Mouse (Mus musculus): ENCODE measurements at regions not wholly inside any gene's neighbourhood (a gene's known extent, or its start where the extent isn't known, plus 50 kb on each side); places are given as distances from the start of the nearest gene placed in this dataset.

DNA sequence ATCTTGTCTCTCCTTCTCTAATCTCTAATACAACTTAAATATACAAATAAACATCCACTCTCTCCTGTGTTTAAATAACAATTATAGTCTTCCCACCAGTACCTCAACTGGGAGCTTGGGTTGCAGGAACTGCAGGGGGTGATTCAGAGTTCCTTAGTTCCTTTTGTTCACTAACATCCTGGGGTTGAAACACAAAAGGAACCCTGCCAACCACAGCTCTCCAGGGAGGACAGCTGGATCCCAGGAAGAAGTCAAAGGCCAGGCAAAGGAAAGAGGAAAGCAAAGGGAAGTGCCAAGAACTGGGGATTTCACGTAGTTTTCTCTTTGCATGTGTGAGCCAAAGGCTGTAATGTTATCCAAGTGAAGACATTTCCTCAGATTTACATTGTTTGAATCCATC, 296.1 kb downstream of the Cbln4 start:
- Histone ChIP-seq H3K27ac (ENCODE audit: low read depth, low read length) (no peak overlapping the region), H3K36me3 (ENCODE audit: control insufficient read depth, insufficient read depth, low read length) (no peaks in the 10 kb centered on the region), H3K9me3 (ENCODE audit: control insufficient read depth, low read length) (no peaks in the 10 kb centered on the region), H3K4me1 (ENCODE audit: control insufficient read depth, insufficient read depth, low read length) (no peaks in the 10 kb centered on the region), H3K27me3 (ENCODE audit: control insufficient read depth, insufficient read depth, low read length) (no peaks in the 10 kb centered on the region), H3K9ac (ENCODE audit: low read length) (no peak overlapping the region), H3K4me3 (ENCODE audit: low read depth, low read length) (no peak overlapping the region), H3K4me2 (no peak overlapping the region)
- ATAC-seq (ENCODE audit: low FRiP score), result no peak
- 14% methylated on average over 1 of the region's 1 CpGs for WGBS
- peak; percentile 71 for DNase-seq (ENCODE audit: low spot score, missing footprints)

DNA sequence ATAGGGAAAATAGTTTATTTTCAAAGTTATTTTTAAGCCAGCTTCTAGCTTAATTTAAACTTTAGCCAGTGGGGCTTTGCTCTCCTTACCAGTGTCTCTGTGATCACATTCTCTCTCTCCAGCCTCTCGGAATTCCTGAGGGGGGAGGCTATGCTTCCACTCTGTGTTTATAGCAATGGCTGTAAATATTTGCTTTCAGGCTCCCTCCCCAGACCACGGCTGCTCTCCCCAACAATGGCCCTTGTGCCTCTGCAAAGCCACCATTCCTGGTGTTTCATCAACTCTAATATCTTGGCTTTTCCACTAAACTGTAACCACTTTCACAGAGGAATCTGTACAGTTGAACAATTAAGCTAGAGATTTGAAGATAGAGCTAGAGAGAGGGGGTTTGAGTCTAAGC, 300.2 kb downstream of the Cbln4 start:
- ATAC-seq (ENCODE audit: low FRiP score) (no peak), DNase-seq (ENCODE audit: low spot score, missing footprints) (peak; percentile 62)
- Histone ChIP-seq H3K4me2 (no peak overlapping the region), H3K4me3 (ENCODE audit: low read depth, low read length) (no peak overlapping the region), H3K27ac (ENCODE audit: low read depth, low read length) (no peak overlapping the region), H3K36me3 (ENCODE audit: control insufficient read depth, insufficient read depth, low read length) (no peaks in the 10 kb centered on the region), H3K27me3 (ENCODE audit: control insufficient read depth, insufficient read depth, low read length) (no peaks in the 10 kb centered on the region), H3K9me3 (ENCODE audit: control insufficient read depth, low read length) (no peaks in the 10 kb centered on the region), H3K4me1 (ENCODE audit: control insufficient read depth, insufficient read depth, low read length) (no peaks in the 10 kb centered on the region), H3K9ac (ENCODE audit: low read length) (no peak overlapping the region)
- WGBS, result 50% methylated on average over 2 of the region's 2 CpGs

DNA sequence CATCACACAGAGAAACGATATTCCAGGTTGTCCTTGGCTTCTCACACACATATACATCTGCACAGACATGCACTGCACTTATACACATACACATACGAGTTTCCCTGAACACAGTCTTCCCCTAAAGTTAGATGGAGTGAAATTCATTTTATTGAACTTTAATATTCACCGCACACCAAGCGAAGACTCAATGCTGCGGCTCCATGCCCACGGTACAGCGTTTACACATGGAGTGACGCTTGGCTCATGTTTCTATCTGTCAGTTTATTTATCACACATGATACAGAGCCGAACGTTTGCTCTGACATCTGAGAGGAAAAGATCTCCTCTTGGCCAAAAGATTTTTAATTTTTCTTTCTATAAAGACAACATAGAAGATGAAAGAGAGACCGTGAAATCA, 300.6 kb downstream of the Cbln4 start:
- Histone ChIP-seq H3K9ac (ENCODE audit: low read length) (no peak overlapping the region), H3K36me3 (ENCODE audit: control insufficient read depth, insufficient read depth, low read length) (no peaks in the 10 kb centered on the region), H3K4me1 (ENCODE audit: control insufficient read depth, insufficient read depth, low read length) (no peaks in the 10 kb centered on the region), H3K4me2 (no peak overlapping the region), H3K27ac (ENCODE audit: low read depth, low read length) (no peak overlapping the region), H3K27me3 (ENCODE audit: control insufficient read depth, insufficient read depth, low read length) (no peaks in the 10 kb centered on the region), H3K4me3 (ENCODE audit: low read depth, low read length) (no peak overlapping the region), H3K9me3 (ENCODE audit: control insufficient read depth, low read length) (no peaks in the 10 kb centered on the region)
- WGBS, result 81% methylated on average over 11 of the region's 11 CpGs
- ATAC-seq (ENCODE audit: low FRiP score) (no peak), DNase-seq (ENCODE audit: low spot score, missing footprints) (peak; percentile 61)

DNA sequence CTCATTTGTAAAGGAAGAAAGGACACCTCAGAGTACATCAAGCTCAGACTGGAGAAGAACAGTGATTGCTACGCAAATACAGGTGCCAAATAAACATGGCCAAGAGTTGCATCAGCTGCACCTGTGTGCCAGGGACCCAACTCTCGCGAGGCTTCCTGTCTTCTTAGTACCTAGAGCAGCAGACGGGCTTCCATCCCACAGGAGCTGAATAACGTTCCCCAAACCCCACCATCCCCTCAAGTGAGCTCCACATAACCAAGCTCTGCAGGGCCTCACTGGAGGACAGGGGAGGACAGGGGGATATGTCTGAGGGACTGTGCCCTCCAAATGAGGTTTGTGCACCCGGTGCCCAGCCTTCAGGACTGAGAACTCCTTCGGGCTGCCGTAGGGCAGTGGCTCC, 305.5 kb downstream of the Cbln4 start:
- Histone ChIP-seq H3K4me3 (ENCODE audit: low read depth, low read length) (no peak overlapping the region), H3K4me1 (ENCODE audit: control insufficient read depth, insufficient read depth, low read length) (no peaks in the 10 kb centered on the region), H3K9me3 (ENCODE audit: control insufficient read depth, low read length) (no peaks in the 10 kb centered on the region), H3K27me3 (ENCODE audit: control insufficient read depth, insufficient read depth, low read length) (no peaks in the 10 kb centered on the region), H3K9ac (ENCODE audit: low read length) (no peak overlapping the region), H3K4me2 (no peak overlapping the region), H3K27ac (ENCODE audit: low read depth, low read length) (no peak overlapping the region), H3K36me3 (ENCODE audit: control insufficient read depth, insufficient read depth, low read length) (no peaks in the 10 kb centered on the region)
- DNase-seq (ENCODE audit: low spot score, missing footprints) (peak; percentile 10), ATAC-seq (ENCODE audit: low FRiP score) (no peak)
- 96% methylated on average over 8 of the region's 8 CpGs for WGBS

DNA sequence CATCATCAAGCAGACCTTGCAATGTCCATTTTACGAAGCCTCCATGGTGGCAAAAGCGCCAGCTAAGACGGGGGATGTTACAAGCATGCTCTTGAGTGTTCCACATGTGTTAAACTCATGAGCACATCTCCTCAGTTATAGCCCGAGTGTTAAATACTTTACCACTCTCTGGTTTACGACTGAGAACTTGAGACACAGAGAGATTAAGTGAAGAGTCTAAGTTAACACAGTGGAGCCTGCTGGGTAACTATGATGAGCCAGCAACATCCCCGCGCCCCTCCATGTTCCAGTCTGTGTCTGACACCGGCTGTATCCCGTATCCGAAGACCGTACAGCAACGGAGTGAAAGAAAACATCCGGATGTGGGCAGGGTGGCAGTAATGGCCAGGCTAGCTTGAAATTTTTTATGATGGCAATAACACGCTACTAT, 308.2 kb downstream of the Cbln4 start:
- no peak overlapping the region for H3K27ac ChIP-seq (ENCODE audit: low read depth, low read length)
- DNase-seq (ENCODE audit: low spot score, missing footprints), result peak; percentile 66
- WGBS, result 91% methylated on average over 14 of the region's 14 CpGs

DNA sequence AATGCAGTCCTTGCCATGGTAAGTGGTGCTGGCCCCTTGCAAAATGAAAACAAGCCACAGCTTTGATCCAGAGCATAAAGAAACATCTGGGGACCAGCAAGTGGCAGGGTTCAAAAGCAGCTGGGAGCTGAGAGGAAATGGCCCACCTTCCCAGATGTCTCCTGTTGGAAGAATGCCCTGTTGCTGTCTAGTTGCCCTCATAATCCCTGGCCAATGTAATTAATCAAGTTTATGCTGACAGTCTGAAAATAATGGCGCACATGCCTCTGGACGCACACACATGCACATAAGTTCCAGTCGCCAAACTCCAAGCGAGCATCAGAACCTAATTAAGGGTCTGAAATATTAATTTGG, 308.7 kb downstream of the Cbln4 start:
- Histone ChIP-seq H3K4me1 (ENCODE audit: control insufficient read depth, insufficient read depth, low read length) (no peaks in the 10 kb centered on the region), H3K36me3 (ENCODE audit: control insufficient read depth, insufficient read depth, low read length) (no peaks in the 10 kb centered on the region), H3K4me3 (ENCODE audit: low read depth, low read length) (no peak overlapping the region), H3K9me3 (ENCODE audit: control insufficient read depth, low read length) (no peaks in the 10 kb centered on the region), H3K27me3 (ENCODE audit: control insufficient read depth, insufficient read depth, low read length) (no peaks in the 10 kb centered on the region), H3K27ac (ENCODE audit: low read depth, low read length) (no peak overlapping the region), H3K9ac (ENCODE audit: low read length) (no peak overlapping the region), H3K4me2 (no peak overlapping the region)
- DNase-seq (ENCODE audit: low spot score, missing footprints) (no peak), ATAC-seq (ENCODE audit: low FRiP score) (no peak)
- WGBS, result 90% methylated on average over 4 of the region's 4 CpGs

More for the DNA sequence above, 308.2 kb downstream of the Cbln4 start:
- H3K4me1 ChIP-seq (ENCODE audit: control insufficient read depth, insufficient read depth, low read length), result no peaks in the 10 kb centered on the region
- no peaks in the 10 kb centered on the region for H3K36me3 ChIP-seq (ENCODE audit: control insufficient read depth, insufficient read depth, low read length)
- H3K4me2 ChIP-seq, result no peak overlapping the region
- no peak overlapping the region for H3K4me3 ChIP-seq (ENCODE audit: low read depth, low read length)
- H3K27me3 ChIP-seq (ENCODE audit: control insufficient read depth, insufficient read depth, low read length), result no peaks in the 10 kb centered on the region
- ATAC-seq (ENCODE audit: low FRiP score), result no peak
- no peak overlapping the region for H3K9ac ChIP-seq (ENCODE audit: low read length)
- H3K9me3 ChIP-seq (ENCODE audit: control insufficient read depth, low read length), result no peaks in the 10 kb centered on the region

DNA sequence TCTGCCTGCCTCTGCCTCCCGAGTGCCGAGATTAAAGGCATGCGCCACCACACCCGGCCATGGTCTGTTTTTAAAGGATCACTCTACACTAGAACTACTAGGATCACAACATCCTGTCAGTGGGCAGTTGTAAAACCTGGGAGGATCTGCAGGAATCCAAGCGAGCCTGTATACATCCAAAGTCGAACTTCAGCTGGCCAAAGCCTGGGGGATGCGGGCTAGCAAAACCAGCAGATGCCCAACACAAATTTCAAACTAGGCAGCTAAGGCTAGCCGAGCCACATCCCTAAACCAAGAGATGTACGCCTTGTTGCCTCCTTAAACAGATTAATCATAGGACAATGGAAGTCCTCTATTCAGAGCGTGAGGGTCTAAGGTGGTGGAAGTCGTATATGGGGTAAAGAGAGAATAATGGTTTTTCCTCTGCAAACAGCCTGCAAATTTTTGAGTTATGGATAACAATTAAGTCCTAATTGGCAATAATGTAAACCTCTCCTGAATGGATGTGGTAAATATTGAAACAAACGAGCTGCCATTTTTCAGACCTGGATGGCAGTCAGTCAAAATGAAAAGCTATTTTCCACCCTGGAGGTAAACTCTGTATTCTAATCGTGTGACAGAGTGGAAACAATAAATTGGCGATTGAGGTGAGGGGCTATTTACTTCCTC, 309.2 kb downstream of the Cbln4 start:
- H3K4me3 ChIP-seq (ENCODE audit: low read depth, low read length), result no peak overlapping the region
- no peaks in the 10 kb centered on the region for H3K36me3 ChIP-seq (ENCODE audit: control insufficient read depth, insufficient read depth, low read length)
- no peaks in the 10 kb centered on the region for H3K9me3 ChIP-seq (ENCODE audit: control insufficient read depth, low read length)
- no peak for ATAC-seq (ENCODE audit: low FRiP score)
- 82% methylated on average over 14 of the region's 14 CpGs for WGBS
- no peak overlapping the region for H3K4me2 ChIP-seq
- no peak overlapping the region for H3K9ac ChIP-seq (ENCODE audit: low read length)
- H3K4me1 ChIP-seq (ENCODE audit: control insufficient read depth, insufficient read depth, low read length), result no peaks in the 10 kb centered on the region
- DNase-seq (ENCODE audit: low spot score, missing footprints), result peak; percentile 37
- no peak overlapping the region for H3K27ac ChIP-seq (ENCODE audit: low read depth, low read length)
- no peaks in the 10 kb centered on the region for H3K27me3 ChIP-seq (ENCODE audit: control insufficient read depth, insufficient read depth, low read length)

DNA sequence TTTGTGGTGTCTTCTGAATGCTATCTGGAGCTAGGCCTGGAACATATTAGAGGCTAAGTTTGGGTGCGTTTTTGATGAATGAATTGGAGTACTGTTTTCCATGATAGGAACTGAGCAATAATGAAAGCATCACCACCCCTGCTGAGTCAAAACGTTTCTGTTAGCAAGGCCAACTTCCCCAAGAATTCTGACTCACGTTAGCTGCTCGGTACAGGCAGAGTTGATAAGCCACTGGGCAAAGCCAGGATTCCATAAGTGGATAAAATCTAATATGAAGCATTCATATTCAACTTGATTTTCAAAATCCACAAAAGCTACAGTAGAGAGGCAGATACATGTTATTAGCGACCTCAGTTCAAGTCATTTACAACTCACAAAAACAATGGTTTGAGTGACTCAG, 324.0 kb downstream of the Cbln4 start:
- Histone ChIP-seq H3K36me3 (ENCODE audit: control insufficient read depth, insufficient read depth, low read length) (no peaks in the 10 kb centered on the region), H3K9me3 (ENCODE audit: control insufficient read depth, low read length) (no peaks in the 10 kb centered on the region), H3K4me2 (no peak overlapping the region), H3K27ac (ENCODE audit: low read depth, low read length) (no peak overlapping the region), H3K4me3 (ENCODE audit: low read depth, low read length) (no peak overlapping the region), H3K9ac (ENCODE audit: low read length) (no peak overlapping the region), H3K4me1 (ENCODE audit: control insufficient read depth, insufficient read depth, low read length) (no peaks in the 10 kb centered on the region), H3K27me3 (ENCODE audit: control insufficient read depth, insufficient read depth, low read length) (no peaks in the 10 kb centered on the region)
- ATAC-seq (ENCODE audit: low FRiP score), result no peak
- WGBS, result 74% methylated on average over 5 of the region's 5 CpGs
- DNase-seq (ENCODE audit: low spot score, missing footprints), result no peak

DNA sequence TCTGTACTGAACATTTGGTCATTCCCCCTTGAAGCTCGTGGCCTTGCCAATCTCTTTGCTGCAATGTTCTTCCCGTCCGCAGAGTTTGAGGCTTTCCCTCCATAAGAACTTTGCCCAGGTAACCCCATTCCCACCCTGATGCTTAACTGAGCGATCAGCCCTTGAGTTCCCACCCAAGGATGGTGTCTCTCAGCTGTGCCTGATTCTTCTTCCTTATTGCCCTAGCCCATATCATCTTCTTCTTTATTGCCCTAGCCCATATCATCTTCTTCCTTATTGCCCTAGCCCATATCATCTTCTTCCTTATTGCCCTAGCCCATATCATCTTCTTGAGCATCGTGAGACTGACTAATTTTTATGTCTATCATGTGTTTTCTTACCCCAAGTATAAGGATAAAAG, 324.4 kb downstream of the Cbln4 start:
- H3K4me1 ChIP-seq (ENCODE audit: control insufficient read depth, insufficient read depth, low read length), result no peaks in the 10 kb centered on the region
- DNase-seq (ENCODE audit: low spot score, missing footprints) (no peak), ATAC-seq (ENCODE audit: low FRiP score) (no peak)
- H3K27ac ChIP-seq (ENCODE audit: low read depth, low read length), result no peak overlapping the region
- WGBS, result 85% methylated on average over 5 of the region's 5 CpGs
- H3K9me3 ChIP-seq (ENCODE audit: control insufficient read depth, low read length), result no peaks in the 10 kb centered on the region
- no peaks in the 10 kb centered on the region for H3K27me3 ChIP-seq (ENCODE audit: control insufficient read depth, insufficient read depth, low read length)
- H3K9ac ChIP-seq (ENCODE audit: low read length), result no peak overlapping the region
- H3K36me3 ChIP-seq (ENCODE audit: control insufficient read depth, insufficient read depth, low read length), result no peaks in the 10 kb centered on the region
- H3K4me3 ChIP-seq (ENCODE audit: low read depth, low read length), result no peak overlapping the region
- no peak overlapping the region for H3K4me2 ChIP-seq
